Mouse (Mus musculus) heart, embryonic 12.5 days (tissue): ENCODE data around the gene Inha. TPM values are rescaled to one million over a fixed set of nuclear protein-coding genes. Genes with fewer than 3 reads are reported as not detected.

Experiments used
- ATAC-seq: fragments of 200-750 bp; cut with Nextera tagmentation; 2 replicates; pipeline ENCODE4 v1.8.0; 2017; ENCODE audit warnings: moderate TSS enrichment, moderate library complexity; ENCODE audit not compliant: insufficient number of reproducible peaks, low FRiP score
- H3K27ac ChIP-seq: fragments of 300-500 bp; sonication (generic); 2 replicates; pipeline ENCODE4 v1.5.1; 2016; ENCODE audit warnings: mild to moderate bottlenecking, moderate library complexity; ENCODE audit not compliant: poor library complexity, severe bottlenecking
- H3K27me3 ChIP-seq: fragments of 300-500 bp; sonication (generic); replicated peaks from 2 replicates; pipeline ENCODE4 v1.6.1; 2016; ENCODE audit warnings: mild to moderate bottlenecking, moderate library complexity
- H3K36me3 ChIP-seq: fragments of 300-500 bp; sonication (generic); 2 replicates; pipeline ENCODE4 v1.6.1; 2016; ENCODE audit warnings: mild to moderate bottlenecking, moderate library complexity
- H3K4me1 ChIP-seq: fragments of 300-500 bp; sonication (generic); replicated peaks from 2 replicates; pipeline ENCODE4 v1.6.1; 2016; ENCODE audit warnings: mild to moderate bottlenecking
- H3K4me2 ChIP-seq: fragments of 300-500 bp; sonication (generic); 2 replicates; pipeline ENCODE4 v1.6.1; 2016; ENCODE audit warnings: mild to moderate bottlenecking, moderate library complexity
- H3K4me3 ChIP-seq: fragments of 300-500 bp; sonication (generic); 2 replicates; pipeline ENCODE4 v1.5.1; 2016; ENCODE audit warnings: mild to moderate bottlenecking
- H3K9ac ChIP-seq: fragments of 300-500 bp; sonication (generic); 2 replicates; pipeline ENCODE4 v1.6.1; 2016; ENCODE audit warnings: mild to moderate bottlenecking, moderate library complexity
- H3K9me3 ChIP-seq: fragments of 300-500 bp; sonication (generic); replicated peaks from 2 replicates; pipeline ENCODE4 v1.6.1; 2016; ENCODE audit warnings: mild to moderate bottlenecking, moderate library complexity
- WGBS: fragments of 180-500 bp; shearing (Covaris S2); methylation state at CpG from one replicate; pipeline ENCODE4 v1.1.7; 2016; 5-methylcytosine and 5-hydroxymethylcytosine counted together
- polyA plus RNA-seq: library from polyadenylated mRNA; unstranded; fragments of >200 nt; fragmentation: Nextera tagmentation; extraction: Ambion mirVana; gene quantifications from 2 replicates; pipeline ENCODE4 v1.2.1, GENCODE M21; 2016

Inha gene
- polyA plus RNA-seq, 1 experiment from 2014 or later: 7.5 TPM

DNA sequence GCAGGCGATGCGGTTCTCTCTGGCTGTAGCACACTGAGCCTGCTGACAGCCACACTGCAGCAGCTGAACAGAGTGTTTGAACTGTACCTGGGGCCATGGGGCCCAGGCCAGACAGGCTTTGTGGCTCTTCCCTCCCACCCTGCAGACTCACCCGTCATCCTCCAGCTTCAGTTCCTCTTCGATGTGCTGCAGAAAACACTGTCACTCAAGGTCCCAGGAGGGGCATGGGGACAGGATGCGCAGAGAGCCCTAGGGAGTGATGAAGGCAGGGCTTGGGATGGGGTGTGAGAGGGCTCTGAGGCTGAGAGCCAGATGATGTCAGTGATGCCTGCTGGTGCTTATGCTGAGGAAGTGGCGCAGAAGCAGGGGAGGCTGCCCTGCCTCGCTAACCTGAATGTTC is 17.8 kb downstream of the Inha start:
- Histone ChIP-seq H3K4me3 (no peak overlapping the region), H3K27ac (no peak overlapping the region), H3K27me3 (no peaks in the 10 kb centered on the region), H3K4me2 (no peak overlapping the region), H3K9ac (0 out of 2 replicates have a peak overlapping the region, but pooled peaks have one; percentile 28), H3K4me1 (peaks cover 16% of the 10 kb centered on the region), H3K36me3 (peaks cover 44% of the 10 kb centered on the region), H3K9me3 (no peaks in the 10 kb centered on the region)
- ATAC-seq: no peak
- 82% methylated on average over 7 of the region's 7 CpGs for WGBS

DNA sequence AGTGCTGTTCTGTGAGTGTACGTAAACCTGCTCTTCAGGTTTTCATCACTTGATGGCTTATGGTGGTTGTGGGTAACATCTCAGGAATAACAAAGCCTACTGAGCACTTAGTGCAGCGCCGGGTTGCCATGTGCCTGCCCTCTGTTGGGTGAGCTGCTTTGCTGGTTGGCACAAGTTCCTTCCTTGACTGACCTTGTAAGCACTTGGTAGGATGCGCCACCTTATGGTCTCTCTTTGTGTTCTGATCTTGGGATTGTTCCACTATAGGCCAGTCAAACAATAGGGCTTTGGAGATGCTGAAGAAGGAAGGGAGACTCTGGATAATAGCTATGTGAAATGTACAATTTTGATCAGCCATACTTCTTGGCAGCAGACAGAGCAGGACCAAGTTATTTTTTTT is 23.7 kb downstream of the Inha start:
- Histone ChIP-seq H3K27ac (no peak overlapping the region), H3K36me3 (peaks cover 86% of the 10 kb centered on the region), H3K9me3 (no peaks in the 10 kb centered on the region), H3K4me1 (no peaks in the 10 kb centered on the region), H3K4me2 (no peak overlapping the region), H3K9ac (no peak overlapping the region), H3K4me3 (no peak overlapping the region), H3K27me3 (no peaks in the 10 kb centered on the region)
- ATAC-seq: no peak
- WGBS: 68% methylated on average over 4 of the region's 4 CpGs

DNA sequence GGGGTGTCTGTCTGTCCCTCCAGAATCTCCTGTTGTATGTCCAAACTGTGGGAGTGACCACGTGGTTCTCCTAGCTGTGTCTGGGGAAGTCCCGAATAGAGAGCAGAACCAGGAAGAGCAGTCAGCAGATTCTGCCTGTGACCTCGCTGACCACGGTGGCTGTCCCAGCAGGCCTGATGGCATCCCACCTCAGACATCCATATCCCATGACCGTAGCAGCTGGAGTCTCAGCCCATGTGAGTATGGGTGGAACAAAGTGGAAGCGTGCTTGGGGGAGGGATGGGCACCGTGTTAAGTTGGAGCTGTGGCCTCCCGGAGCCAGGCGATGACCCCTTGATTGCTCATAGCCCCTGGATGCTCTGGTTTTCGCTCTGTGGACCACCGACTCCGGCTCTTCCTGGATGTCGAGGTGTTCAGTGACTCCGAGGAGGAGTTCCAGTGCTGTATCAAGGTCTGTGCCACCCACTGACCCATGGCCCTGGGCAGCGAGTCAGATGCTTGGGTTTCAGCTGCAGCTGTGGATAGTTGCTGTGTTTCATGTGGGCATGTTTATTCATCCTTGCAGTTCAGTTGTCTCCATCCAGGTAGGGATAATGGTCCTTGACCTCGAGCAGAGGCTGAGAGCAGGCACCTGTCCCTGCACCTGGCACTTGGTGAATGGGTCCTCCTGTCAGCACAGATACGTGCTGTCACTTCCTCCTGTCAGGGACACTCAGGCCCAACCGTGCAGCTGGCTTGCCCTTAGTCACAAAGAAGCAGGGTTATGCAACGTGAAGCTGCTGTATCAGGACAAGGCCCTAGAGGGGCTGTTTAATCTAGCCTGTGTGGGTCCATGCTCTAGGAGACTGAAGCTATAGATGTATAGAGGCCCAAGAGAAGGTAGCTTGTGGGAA is 25.6 kb downstream of the Inha start:
- Histone ChIP-seq H3K4me3 (no peak overlapping the region), H3K9ac (no peak overlapping the region), H3K27me3 (no peaks in the 10 kb centered on the region), H3K4me1 (no peaks in the 10 kb centered on the region), H3K4me2 (no peak overlapping the region), H3K9me3 (no peaks in the 10 kb centered on the region), H3K36me3 (peaks cover 84% of the 10 kb centered on the region), H3K27ac (no peak overlapping the region)
- no peak for ATAC-seq
- 85% methylated on average over 19 of the region's 19 CpGs for WGBS

DNA sequence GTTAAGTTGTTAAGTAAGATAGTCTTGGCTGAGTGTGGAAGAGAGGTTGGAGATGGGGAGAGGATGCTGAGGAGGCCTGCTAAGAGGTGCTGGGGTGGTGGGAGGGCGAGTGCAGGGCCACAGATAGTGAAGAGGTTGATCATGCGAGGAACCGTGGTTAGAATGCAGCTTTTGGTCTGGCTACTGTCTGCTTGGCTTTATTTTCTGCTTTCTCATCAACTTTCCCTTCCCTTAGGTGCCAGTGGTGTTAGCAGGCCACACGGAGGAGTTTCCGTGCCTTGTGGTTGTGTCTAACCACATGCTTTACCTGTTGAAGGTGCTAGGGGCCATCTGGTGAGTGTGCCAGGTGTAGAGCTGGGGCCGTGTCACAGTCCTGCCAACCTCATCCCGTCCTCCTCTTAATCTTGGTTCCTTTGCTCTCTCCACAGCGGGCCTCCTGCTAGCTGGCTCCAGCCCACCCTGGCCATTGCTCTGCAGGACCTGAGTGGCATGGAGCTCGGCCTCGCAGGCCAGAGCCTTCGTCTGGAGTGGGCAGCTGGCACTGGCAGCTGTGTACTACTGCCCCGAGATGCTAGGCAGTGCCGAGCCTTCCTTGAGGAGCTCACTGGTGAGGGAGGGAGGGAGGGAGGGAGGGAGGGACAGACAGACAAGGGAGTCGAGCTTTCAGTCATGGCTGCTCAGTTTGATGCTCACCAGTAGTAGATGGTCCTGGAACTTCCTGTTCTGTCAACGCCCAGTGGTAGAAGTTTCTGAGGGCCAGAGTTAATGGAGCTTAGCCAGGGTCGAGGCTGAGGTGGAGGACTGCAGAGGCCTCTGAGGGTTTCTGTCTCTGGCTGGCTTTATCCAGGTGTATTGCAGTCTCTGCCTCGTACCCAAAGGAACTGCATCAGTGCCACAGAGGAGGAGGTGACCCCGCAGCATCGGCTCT is 26.7 kb downstream of the Inha start:
- no peak for ATAC-seq
- peaks cover 74% of the 10 kb centered on the region for H3K36me3 ChIP-seq

DNA sequence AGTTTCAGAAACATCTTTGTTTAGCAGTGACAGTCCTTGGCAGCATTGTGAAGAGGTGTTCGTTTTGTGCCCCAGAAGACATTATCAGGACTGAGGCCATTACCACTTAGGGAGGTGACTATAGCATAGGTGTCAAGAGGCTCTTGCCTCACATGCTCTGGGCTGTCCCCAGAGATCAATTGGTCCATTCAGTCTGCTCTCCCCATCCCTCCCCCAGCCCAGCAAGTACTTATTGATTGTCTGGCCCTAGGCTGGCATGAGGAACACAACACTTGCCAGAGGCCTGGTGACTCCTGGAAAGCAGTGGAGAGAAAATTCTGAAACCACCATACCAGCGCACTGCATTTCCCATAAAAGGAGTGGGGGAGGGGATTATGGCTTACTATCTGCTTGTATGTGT is 30.7 kb downstream of the Inha start:
- Histone ChIP-seq H3K9ac (no peak overlapping the region), H3K27me3 (no peaks in the 10 kb centered on the region), H3K9me3 (no peaks in the 10 kb centered on the region), H3K27ac (no peak overlapping the region), H3K4me2 (no peak overlapping the region), H3K4me1 (no peaks in the 10 kb centered on the region), H3K4me3 (no peak overlapping the region), H3K36me3 (peaks cover 45% of the 10 kb centered on the region)
- 51% methylated on average over 2 of the region's 2 CpGs for WGBS
- no peak for ATAC-seq

More for the DNA sequence above, 26.7 kb downstream of the Inha start:
- Histone ChIP-seq H3K4me3 (no peak overlapping the region), H3K4me1 (no peaks in the 10 kb centered on the region), H3K9ac (no peak overlapping the region), H3K9me3 (no peaks in the 10 kb centered on the region), H3K4me2 (no peak overlapping the region), H3K27ac (no peak overlapping the region), H3K27me3 (no peaks in the 10 kb centered on the region)
- WGBS: 78% methylated on average over 19 of the region's 19 CpGs

DNA sequence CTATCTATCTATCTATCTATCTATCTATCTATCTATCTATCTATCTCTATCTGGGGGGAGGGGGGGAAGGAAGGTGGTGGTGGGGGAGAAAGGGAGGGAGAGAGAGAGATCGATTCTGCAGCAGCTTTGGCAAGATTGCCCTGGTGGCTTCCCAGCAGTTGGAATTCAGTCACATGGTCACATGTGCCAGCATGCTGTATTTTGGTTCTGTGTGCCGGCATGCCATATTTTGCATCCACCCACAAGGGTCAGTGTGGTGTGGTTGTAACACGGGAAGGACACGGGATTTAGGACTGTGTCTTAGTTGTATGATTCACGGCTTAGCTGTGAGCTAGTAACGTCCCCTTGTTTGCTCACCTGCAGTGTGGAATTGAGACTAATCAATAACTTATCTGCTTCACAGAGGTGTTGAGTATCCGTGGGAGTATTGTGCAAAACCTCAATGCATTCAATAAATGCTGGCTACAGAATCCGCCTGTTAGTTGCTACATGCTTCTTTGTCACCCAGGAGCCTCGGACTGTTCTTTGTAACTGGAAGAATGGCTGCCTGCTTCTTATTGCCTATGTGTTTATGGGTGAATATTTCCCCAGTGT is 31.8 kb downstream of the Inha start:
- Histone ChIP-seq H3K4me1 (no peaks in the 10 kb centered on the region), H3K36me3 (peaks cover 34% of the 10 kb centered on the region), H3K4me2 (no peak overlapping the region), H3K4me3 (no peak overlapping the region), H3K9ac (no peak overlapping the region), H3K27ac (no peak overlapping the region), H3K9me3 (0 out of 2 replicates have a peak, but pooled peaks cover 3% of the 10 kb centered on the region), H3K27me3 (no peaks in the 10 kb centered on the region)
- 77% methylated on average over 9 of the region's 9 CpGs for WGBS
- ATAC-seq: no peak

DNA sequence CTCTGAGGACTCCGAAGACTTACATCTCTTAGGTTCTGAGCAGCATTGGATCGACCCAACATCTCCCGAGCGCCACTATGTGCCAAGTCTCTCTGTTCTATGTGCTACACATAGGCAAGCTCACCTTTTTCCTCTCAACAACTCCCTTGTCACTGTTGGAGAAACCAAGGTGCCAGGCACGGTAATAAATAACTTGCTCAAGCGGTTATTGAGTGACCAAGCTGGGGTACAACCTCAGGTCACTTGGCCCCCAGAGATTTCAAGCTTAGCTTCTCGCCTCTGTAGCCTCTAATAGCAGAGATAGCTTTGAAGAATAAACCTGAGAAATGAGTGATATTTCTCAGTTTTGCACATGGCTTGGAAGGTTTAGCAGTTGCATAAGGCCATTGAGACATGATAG is 34.6 kb downstream of the Inha start:
- Histone ChIP-seq H3K4me1 (peaks cover 6% of the 10 kb centered on the region), H3K4me2 (no peak overlapping the region), H3K9ac (no peak overlapping the region), H3K27me3 (no peaks in the 10 kb centered on the region), H3K36me3 (peaks cover 9% of the 10 kb centered on the region; the same call in 1 of the 2 replicates), H3K9me3 (0 out of 2 replicates have a peak, but pooled peaks cover 3% of the 10 kb centered on the region), H3K4me3 (no peak overlapping the region), H3K27ac (no peak overlapping the region)
- WGBS: 83% methylated on average over 7 of the region's 7 CpGs
- ATAC-seq: no peak

DNA sequence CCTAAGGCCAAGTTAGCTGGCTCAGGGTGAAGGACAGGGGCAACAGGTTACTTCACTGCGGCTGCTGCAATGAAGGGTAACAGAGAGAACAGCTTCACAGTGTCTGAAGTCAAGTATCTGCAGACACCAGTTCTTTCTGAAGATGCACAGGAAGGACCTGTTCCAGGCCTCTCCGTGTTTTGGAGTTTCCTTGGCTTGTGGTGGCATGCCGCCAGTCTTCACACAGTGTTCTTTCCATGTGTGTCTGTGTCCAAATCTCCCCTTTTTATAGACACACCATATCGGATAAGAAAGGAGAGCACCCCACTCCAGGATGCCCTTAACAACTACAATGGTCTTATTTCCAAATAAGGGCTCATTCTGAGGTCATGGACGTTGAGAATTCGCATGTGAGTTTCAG is 37.5 kb downstream of the Inha start:
- Histone ChIP-seq H3K27me3 (no peaks in the 10 kb centered on the region), H3K4me1 (peaks cover 33% of the 10 kb centered on the region), H3K4me2 (no peak overlapping the region), H3K36me3 (peaks cover 6% of the 10 kb centered on the region), H3K4me3 (no peak overlapping the region), H3K9me3 (0 out of 2 replicates have a peak, but pooled peaks cover 3% of the 10 kb centered on the region), H3K27ac (no peak overlapping the region), H3K9ac (no peak overlapping the region)
- ATAC-seq: no peak
- WGBS: 84% methylated on average over 6 of the region's 6 CpGs

DNA sequence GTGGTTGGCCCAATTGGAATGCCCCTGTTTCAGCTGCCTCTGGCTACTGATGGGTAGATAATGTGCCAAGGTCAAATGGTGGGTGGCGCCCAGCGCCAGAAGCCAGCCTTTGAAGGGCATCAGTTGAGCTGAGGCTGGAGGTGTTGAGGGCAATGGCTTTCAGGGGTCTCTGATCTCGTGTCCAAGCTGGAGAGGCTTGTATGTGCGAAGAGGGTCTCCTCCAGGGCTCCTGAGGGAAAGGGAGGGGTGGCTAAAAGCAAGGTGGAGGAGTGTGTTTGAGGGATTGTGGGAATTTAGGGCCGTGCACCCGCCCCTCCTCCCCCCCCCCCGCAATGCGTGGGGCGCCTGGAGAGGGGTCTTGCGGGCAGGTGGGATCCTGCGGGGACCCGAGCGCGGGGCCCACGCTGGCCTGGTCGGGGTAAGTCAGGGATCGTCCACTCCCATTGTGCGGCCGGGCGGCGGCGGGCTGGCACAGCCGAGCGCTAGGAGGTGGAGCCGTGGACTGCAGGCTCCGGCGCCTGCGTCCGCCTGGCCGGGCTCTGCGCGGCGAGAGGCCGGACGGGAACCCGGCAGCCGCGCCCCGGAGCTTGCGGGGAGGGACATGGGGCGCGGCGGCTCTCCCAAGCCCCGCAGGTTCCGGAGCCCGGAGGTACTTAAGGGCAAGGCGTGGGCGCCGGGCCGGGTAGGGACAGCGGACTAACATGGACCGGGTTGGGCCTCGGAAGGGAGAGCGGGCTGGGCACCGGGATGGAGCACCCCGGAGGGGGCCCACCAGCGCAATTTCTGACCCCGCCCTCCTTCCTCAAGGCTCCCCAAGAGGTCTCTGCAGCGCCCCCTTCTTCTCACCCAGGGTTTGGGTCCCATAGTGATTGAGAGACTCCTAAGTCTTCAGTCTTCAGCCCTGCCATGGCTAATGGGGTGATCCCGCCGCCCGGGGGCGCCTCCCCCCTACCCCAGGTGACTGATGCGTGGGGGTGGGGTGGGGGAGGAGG is 39.4 kb downstream of the Inha start, which contains the start of gene Slc4a3:
TSS of gene Slc4a3 (plus strand) at position 302 of the 992 bp plus-strand sequence.
- H3K9me3 ChIP-seq: 0 out of 2 replicates have a peak, but pooled peaks cover 3% of the 10 kb centered on the region
- WGBS: 1% methylated on average over 61 of the region's 64 CpGs
- peaks cover 21% of the 10 kb centered on the region for H3K36me3 ChIP-seq
- peak within 1 kb of the TSS; percentile 96 for H3K9ac ChIP-seq
- no peaks in the 10 kb centered on the region for H3K27me3 ChIP-seq
- peak within 1 kb of the TSS; percentile 52 for H3K27ac ChIP-seq
- H3K4me3 ChIP-seq: peak within 1 kb of the TSS; percentile 85
- peak within 1 kb of the TSS; percentile 77 for H3K4me2 ChIP-seq
- ATAC-seq: peak; percentile 81
- H3K4me1 ChIP-seq: peaks cover 39% of the 10 kb centered on the region

DNA sequence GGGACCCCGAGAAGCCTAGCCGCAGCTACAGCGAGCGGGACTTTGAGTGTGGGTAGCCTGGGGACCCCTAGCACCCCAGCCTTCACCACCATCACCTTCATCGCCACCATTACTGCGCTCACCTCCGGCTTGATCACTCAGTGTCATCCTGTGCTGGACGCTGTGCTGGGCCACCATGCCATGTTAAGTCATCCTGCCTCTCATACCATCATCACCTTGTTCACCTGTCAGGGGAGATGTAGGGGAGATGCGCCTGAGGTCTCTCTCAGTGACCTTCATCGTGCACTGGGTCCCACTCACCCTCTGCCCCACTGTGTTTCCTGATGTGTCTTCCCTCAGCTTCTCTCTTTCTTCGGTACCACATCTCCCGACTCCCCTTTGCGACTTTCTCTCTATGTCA is 40.5 kb downstream of the Inha start:
- Histone ChIP-seq H3K36me3 (peaks cover 32% of the 10 kb centered on the region), H3K27me3 (no peaks in the 10 kb centered on the region)
- WGBS: 91% methylated on average over 13 of the region's 13 CpGs

More for the DNA sequence above, 40.5 kb downstream of the Inha start:
- H3K4me3 ChIP-seq: peak overlapping the region; percentile 85
- H3K9ac ChIP-seq: peak overlapping the region; percentile 96
- peak overlapping the region; percentile 77 for H3K4me2 ChIP-seq
- 0 out of 2 replicates have a peak, but pooled peaks cover 3% of the 10 kb centered on the region for H3K9me3 ChIP-seq
- H3K27ac ChIP-seq: peak overlapping the region; percentile 52; the same call in 1 of the 2 replicates
- ATAC-seq: no peak
- peaks cover 39% of the 10 kb centered on the region for H3K4me1 ChIP-seq
